Mouse (Mus musculus): ENCODE data around the gene Echdc3.

DNA sequence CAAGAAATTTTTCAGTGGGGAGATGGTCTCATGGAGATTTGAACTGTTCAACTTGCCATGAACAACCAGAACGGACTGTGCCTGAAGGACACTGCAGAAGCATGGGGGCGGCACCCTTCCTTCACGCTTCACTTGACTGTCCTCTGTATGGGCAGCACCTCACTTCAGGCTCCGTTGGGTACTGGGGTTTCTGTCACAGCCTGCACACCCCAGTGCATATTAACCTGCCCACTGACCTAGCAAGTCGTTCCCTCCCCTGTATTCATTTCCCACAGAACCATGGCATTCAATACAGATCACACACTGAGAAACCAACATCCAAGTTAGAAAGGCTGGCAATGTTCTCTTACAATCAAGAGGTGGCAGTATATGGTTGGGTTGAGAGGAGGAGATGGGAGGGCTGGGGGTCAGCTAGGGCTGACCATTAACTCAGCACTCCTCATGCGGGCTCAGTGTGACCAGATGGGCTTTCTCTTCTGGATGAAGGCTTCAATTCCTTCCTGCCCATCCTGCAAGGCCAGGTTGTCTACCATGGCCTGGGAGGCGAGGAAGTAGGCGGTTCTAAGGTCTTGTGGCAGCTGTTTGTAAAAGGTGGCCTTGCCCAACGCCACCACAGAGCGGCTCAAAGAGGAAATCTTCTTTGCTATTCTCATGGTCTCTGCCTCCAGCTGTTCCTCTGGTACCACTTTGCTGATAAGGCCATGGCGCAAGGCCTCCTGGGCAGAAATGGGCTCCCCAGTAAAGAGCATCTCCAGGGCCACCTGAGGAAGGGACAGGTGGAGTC, 23.8 kb downstream of the Echdc3 start:
- TF ChIP-seq POLR2A (IDR thresholded peaks at IDR 0.05; ENCODE audit: borderline replicate concordance, low read depth, low read length) (no peak), CTCF (IDR thresholded peaks at IDR 0.05; ENCODE audit: low read depth, low read length) (no peak)
